Mouse (Mus musculus): ENCODE results near the gene Slc25a21. TPM values are rescaled to one million over a fixed set of nuclear protein-coding genes. Genes with fewer than 3 reads are reported as not detected.

The Slc25a21 gene
- total RNA-seq, 2 experiments from 2014 or later, result 0.35 to 0.91 TPM

DNA sequence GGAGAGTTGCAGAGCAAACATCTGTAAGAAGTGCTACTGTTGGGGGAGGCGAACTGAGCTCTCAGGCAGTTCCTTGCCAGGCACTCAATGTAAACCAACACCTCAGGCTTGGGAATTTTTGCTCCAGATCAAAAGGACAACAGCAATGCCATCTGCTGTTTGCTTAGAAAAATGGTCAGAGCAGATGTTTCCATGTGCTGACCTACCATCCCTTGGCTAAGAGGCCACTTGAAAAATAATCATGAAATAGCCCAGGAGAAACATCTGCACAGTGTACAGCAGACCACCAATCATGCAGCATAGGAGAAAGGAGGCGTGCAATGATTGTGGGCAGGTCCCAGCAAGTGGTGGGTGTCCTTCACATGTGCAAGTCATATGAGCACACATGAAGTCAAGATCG lies 180.9 kb downstream of the Slc25a21 start:
- DNase-seq, result no peak

DNA sequence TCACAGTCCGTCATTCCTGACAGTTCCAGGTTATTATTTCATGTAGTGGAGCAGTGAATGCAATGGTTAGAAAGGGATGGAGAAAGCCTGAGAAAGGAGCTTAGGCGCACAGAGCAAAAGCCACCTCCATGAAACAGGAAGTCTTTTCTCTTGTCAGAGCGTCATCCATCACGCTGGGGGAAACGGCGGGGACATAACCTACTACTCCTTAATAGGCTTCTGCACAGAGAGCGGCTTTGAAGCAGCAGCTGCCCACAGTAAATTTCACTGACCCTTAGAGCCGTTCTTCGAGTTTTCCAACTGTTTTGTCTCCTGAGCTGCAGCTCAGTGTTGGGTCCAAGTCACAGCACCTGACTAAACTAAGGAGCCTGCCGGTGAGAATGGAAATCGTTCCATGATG lies 188.3 kb downstream of the Slc25a21 start:
- no peak for DNase-seq

GRCm38 (mm10) chr12:56986049-56986448 lies 211.2 kb downstream of the Slc25a21 start:
- peak; percentile 27 to 51 for DNase-seq

GRCm38 (mm10) chr12:56982066-56982626 lies 215.1 kb downstream of the Slc25a21 start:
- no peak for DNase-seq

GRCm38 (mm10) chr12:56975256-56975655 lies 222.0 kb downstream of the Slc25a21 start:
- DNase-seq, result no peak

DNA sequence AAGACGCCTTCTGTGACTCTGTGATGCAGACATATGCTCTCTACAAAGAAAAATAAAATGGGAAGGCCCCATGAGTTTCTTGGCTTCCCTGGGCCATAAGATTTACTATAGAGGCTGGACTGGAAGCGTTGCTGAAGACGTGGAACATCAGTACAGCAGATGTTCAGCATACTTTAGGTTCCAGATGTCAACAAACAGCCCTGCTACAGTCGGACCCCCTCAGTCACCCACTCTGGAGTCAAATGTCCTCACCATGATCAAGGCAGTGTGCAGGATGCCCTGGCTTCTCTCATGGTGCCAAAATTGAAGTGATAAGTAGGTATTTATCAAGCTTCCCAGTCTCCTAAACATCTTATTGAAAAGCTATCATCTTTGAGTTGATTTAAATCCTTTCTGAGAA lies 234.0 kb downstream of the Slc25a21 start:
- DNase-seq, result no peak

DNA sequence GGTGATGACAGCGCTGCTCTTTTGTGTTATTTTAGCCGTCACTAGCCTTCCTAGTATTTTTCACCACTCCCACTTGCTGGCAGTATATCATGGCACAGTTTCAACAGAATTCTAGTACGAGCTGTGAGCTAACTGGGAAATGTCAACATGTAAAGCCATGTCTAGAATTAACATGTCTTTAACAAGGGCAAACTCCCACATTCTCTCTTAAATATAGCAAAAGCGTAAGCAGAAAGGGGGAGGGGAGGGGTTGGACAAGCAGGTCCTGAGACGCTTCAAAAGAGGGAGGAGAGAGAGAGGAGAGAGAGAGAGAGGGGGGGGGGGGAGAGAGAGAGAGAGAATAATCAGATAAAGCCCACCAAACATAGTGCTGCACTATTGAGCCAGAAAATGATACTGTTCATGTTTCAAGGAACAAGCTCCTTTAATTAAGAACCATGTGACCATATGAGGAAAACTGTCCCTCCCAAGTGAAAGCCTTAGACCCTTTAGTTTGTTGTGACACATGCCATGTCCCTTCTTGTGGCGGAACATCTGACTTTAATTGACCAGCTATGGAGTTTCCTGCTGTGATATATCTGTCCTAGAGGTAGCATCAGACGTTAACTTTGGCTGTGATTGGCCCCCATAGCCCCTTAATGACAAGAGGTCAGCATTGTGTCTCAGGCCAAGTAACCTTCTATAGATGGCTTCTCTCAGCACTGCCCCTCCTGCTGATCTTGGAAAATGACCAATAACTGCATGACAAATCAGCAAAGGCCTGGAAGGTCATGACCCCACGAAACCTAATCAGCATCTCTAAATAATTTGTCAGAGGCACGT lies 237.8 kb downstream of the Slc25a21 start:
- DNase-seq, result no peak

DNA sequence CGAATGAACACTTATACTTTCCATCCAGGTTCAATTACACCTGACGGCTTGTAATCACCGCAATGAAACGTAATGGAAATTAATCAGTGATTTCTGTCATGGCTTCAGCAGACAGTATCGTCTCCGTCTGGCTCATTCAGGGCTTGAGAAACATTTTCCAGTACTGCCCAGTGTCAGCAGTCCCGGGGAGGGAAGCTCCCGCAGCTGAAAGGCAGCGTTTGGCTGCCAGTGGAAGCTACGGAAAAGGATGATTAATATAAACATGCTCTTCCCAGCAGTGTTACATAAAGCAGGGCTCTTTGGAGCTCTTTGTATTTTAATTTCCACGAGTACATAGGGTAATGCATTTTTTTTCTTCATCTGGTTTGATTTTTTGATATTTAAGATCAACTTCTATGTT lies 239.0 kb downstream of the Slc25a21 start:
- DNase-seq, result no peak

DNA sequence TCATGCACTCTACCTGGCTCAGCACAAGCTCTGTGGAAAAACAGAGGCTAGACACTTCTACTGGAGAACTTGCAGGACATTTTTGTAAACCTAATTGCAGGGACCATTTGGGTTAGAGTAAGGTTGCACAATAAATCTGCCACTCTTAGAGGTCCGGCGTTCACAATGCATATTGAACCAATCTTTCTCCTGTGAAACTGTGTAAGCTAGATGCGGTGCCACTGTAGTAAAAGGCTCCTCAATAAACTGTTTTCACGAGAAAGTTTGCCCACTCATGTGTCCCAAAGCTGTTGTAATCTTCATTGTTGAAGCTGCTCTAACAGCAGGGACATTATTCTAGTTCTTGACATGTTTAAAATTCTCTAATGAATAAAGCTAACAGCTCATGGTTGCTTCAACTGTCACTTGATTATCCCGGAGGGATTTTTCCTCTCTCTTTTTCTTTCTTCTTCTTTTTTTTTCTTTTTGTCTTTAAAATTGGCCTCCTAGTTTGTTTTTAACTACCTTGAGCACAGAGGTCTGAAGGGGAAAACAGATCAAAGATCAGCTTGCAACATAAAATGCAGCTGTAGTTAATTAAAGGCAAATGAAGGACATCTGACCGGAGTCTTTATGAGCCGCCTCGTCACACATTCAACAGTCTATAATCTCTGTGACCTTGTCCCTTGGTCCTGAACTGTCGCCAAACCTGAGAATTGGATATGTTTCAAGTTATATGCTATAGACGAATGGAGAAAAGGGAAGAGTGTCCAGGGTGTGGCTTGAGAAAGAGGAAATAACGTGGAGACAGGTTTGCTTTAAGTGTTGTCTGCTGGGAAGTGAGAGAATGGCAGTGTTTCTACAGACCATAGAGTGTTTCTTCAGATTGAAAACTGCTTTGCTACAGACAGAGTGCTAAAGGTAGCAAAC lies 245.3 kb downstream of the Slc25a21 start:
- DNase-seq, result no peak

GRCm38 (mm10) chr12:56944265-56944664 lies 253.0 kb downstream of the Slc25a21 start:
- no peak for DNase-seq

- DNase-seq, result no peak
Observed at GRCm38 (mm10) chr12:56940861-56941260, 256.4 kb downstream of the Slc25a21 start.

DNA sequence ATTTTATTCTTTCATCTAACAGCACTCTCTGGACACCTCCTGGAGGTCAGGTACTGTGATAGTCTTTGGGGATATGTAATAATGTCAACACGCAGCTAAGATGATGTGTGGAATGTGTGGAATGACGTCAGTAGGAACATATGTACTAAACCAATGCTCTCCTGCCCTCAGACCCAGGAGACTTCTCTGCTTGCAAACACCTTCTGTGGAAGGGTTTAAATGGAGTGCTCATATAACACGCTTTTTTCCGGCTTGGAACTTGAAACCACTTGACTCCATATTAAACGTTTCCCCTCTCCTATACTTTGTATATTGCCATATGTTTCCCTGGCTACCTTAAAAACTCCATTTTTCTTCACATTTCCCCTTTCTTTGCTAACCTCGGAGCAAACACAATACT lies 279.1 kb downstream of the Slc25a21 start:
- no peak for DNase-seq

GRCm38 (mm10) chr12:56906476-56906875 lies 290.8 kb downstream of the Slc25a21 start:
- DNase-seq, result no peak

GRCm38 (mm10) chr12:56905652-56906305 lies 291.5 kb downstream of the Slc25a21 start:
- no peak for DNase-seq

DNA sequence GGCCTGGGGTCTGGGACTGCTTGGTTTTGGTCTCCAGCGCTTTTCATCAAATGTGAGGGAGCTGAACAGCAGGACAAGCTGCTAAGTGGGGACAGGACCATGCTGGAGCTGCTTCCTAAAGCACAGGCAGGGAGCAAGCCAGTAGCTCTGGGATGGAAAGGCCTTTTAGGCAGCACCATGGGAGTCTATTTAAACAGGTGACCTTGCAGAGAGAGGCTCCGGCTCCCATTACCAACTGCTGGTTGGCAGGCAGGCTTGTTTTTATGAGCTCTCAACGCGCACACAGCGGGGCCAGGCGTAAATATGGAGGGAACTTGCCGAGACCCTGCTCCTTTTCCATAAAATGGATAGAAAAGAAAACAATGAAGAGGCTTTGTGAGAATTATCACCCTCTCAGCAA lies 292.1 kb downstream of the Slc25a21 start:
- DNase-seq, result no peak

DNA sequence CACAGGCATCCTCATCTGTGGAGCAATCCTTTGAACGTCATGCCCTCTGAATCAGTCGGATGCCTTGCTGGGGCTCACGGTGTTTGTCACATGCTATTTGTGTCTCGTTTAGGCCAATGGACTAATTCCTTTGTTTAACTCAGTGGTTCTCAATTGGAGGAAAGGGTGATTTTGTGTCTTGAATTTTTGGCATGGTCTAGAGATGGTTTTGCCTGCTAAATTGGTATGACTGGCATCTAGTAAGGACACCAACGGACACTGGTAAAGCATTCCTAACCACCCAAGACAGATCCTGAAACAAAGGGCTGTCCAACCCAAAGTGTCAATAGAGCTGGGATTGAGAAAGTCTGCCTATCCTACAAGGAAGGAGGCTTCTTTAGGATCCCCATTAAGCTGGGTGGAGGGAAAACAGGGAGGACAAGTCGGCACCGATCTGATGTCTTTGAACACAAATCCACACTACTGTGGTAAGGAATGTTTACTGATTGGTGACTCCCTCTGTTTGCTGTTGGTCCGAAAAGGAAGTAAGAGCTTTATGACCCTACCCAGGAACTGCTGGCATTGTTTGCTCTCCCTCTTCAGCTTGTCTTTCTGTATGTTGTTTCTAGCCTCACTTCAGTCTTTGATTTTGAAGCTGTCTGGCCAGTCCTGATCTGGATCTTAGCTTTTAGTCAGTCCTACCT lies 294.4 kb downstream of the Slc25a21 start:
- DNase-seq, result no peak

DNA sequence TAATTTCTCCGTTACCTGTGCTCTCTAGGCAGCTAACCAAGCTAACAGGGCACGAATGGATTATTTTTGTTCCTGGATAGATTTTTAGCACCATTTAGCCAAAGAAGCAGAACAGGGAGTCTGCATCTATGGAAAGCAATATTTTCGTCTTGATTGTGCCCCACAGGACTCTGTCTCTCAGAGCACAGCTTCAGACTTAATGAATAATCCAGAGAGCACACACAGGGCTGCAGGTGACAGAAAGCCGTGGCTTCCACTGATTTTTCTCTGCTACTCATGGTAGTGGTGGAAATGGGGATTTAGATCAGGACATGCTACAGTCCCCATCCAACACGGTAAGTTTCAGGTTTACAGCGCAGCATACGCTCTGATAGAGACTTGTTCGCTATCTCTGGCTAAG lies 299.3 kb downstream of the Slc25a21 start:
- no peak for DNase-seq

DNA sequence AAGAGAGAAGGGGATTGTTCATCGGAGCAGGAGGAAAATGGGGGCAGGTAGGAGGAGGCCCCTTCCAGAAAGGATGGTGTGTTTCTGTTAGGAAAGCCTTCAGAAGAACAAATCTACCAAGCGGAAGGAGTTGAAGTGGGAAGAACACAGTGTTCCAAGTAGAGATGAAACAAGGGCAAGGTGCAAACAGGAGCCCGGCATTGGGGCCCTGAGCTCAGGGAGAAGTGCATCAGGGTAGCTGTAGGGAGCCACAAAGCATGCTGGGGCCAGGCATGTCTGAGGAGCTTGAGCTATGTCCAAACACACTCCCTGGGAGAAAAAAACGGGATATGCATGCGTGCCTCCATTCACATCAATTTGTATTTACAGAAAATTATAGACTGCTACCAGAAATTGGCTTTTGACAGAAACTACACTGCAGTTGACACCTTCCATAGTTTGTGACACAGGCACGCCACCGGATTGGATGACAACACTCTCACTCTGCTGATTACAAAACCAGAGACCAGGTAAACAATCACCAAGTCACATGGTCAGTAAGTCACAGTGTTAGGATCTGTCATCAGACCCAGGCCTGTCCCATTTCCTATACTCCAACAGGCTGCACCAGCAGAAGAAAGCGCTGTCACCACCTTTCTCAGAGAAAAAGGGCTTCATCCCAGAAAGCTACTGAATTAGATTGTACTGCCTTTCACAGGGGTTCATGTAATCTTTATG lies 299.9 kb downstream of the Slc25a21 start:
- no peak for DNase-seq

GRCm38 (mm10) chr12:56894963-56895362 lies 302.3 kb downstream of the Slc25a21 start:
- DNase-seq, result no peak

- no peak for DNase-seq
Observed at GRCm38 (mm10) chr12:56890891-56891726, 306.2 kb downstream of the Slc25a21 start.
